Mouse (Mus musculus): ENCODE data around the gene Tnfsf10. TPM values are rescaled to one million over a fixed set of nuclear protein-coding genes. Genes with fewer than 3 reads are reported as not detected.
"Not testable (repeated sequence)": the region's sequence is repeated elsewhere in the genome, so short reads cannot be mapped to it uniquely, and the experiment has no call there.

Gene Tnfsf10
- 1 to 10 TPM; 1.0 to 1.4 TPM for total RNA-seq (2021)

- DNase-seq: no peak
Measured at GRCm38 (mm10) chr3:27316559-27317287, at the start of gene Tnfsf10. TSS of gene Tnfsf10 (plus strand) at chr3:27317028.

DNA sequence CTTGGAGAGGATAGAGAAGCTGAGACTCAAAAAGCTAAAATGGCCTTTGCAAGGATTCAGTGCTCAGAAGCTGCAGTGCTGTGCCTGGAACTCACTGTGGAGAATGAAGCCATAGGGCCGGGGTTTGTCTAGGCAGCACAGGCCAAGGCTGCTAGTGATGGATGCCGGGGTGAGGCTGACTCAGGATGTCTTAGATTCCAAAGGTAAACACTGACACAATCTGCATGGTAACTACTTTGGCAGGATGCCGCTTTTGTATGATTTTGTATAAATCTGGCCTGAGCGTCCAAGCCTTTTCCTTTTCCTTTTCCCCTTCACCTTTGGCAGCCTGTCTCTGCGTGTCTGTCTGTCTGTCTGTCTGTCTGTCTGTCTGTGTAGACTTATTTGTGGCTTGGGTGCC is 49.5 kb upstream of the Tnfsf10 start:
- no peak for DNase-seq

DNA sequence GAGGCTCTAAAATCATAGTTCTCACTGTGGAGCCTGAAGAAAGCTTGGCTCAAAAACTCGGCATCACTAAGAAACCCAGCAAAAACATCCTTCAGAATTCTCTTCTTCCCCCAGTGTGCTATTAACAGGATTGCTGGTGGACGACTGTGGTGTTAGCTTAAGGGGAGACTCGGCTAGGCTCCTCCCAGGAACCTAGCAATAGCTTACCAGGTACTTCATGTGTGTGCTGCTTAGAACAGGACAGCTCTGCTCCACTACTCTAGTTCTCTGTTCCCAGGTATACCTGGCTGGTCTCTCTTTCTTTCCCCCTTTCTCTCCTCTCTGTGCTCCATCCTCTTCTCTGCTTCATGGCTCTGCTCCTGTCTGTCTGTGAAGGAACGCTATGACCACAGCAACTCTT is 48.9 kb upstream of the Tnfsf10 start:
- no peak for DNase-seq

- no peak for DNase-seq
Measured at GRCm38 (mm10) chr3:27269151-27269550, 47.7 kb upstream of the Tnfsf10 start.

DNA sequence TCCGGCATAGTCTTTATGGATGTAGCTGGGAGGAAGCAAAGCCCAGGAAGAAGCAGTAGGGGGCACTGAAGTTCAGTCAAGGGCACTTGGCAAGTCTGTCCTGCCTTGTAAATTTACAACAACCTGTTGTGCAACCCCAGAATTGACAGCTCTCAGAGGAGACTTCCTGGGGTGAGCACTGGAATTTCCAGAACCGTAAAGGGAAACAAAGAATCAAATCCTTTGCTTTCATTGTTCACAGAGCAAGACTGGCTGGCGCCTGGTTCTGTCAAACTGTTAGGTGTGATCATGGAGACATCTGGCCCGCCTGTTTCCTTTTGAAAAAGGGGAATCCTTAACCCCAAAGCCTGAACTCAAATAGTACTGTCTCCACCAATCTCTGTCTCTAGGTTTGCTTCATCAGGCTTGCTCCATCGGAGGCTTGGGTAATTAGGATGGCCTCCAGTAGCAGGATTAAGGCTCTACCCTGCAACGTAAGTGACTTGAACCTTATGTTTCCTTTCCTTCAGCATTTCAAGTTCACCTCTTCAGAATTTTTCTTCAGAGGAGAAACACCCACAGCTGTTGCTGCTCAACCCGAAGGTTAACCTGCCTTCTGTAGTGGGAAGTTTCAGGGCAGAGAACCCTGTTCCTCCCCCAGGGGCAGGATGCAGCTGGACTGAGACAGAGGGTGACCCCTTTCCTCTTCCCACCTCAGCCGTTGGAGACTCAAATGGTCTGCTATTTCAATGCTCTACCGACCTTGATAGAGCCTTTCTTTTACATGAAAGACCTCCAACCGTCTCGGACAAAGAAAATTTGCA is 46.5 kb upstream of the Tnfsf10 start:
- no peak for DNase-seq

GRCm38 (mm10) chr3:27272926-27273745 is 43.7 kb upstream of the Tnfsf10 start:
- DNase-seq: no peak

- not testable (repeated sequence) for DNase-seq
Measured at GRCm38 (mm10) chr3:27279286-27279925, 37.4 kb upstream of the Tnfsf10 start.

GRCm38 (mm10) chr3:27280280-27280749 is 36.5 kb upstream of the Tnfsf10 start:
- no peak for DNase-seq

- DNase-seq: no peak
Measured at GRCm38 (mm10) chr3:27283071-27283713, 33.6 kb upstream of the Tnfsf10 start.

DNA sequence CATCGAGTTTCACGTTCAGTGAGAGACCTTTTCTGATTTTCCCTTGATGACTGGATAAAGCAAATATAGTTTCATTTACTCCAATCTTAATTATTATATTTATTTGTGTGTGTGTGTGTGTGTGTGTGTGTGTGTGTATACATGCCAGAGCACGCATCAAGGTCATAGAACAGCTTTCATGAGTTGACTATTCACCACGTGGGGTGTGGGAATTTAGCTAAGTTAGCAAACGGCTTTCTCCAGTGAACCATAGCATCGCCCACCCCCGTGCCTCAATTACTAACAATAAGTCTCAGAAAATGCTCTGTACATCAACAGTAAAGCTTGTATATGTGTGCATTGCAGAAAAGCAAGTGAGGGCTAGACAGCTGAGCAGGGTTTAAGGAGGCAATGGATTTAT is 33.0 kb upstream of the Tnfsf10 start:
- DNase-seq: no peak

DNA sequence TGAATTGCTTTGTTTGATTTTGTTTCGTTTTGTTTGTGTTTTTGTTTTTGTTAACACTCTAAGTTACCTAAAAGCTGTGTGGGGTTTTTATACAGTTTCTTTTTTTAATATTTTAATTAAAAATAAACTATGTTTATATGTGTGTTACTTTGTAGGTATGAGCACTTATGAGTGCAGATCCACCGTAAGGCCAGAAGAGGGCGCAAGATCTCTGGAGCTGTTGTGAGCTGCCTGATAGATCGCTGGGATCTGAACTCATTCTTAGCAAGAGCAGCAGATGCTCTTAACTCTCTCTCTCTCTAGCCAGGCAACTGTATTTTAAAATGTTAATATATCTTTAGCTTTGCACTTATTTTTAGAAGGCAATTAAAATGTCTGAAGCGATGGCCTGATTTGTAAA is 32.6 kb upstream of the Tnfsf10 start:
- DNase-seq: no peak

DNA sequence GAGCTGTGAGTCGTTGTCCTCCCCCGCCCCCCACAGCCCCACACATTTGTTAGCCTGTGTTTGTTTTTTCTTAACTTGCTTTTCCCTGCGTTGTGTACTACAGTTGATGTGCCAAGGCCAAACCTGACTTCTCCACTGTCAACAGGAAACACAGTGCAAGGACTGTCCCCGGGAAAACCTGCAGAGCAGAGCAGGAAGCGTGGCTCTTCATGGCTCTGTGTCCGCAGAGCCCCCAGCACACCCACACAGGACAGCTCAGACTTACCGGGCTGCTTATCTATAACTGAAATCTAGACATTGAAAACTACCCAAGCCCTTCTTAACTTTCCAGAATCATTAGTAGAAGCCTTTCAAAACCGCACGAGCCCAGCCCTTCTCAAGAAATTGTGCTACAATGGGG is 31.8 kb upstream of the Tnfsf10 start:
- no peak for DNase-seq

DNA sequence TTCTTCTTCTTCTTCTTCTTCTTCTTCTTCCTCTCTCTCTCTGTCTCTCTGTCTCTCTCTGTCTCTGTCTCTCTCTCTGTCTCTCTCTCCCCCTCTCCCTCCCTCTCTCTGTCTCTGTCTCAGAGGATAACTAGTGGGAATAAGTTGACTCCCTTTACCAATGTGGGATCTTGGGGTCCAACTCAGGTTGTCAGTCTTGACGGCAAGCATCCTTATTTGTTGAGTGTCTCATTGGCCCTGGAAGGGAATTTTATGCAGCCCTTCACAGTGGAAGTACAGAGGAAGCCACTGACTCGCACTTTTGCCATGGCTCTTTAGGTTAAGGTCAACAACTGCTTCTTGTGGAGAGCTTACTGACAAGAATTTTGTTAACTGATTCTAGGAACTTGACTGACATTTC is 28.5 kb upstream of the Tnfsf10 start:
- DNase-seq: no peak

GRCm38 (mm10) chr3:27288909-27289308 is 27.9 kb upstream of the Tnfsf10 start:
- DNase-seq: no peak

GRCm38 (mm10) chr3:27290285-27290684 is 26.5 kb upstream of the Tnfsf10 start:
- DNase-seq: no peak

- DNase-seq: not testable (repeated sequence)
Measured at GRCm38 (mm10) chr3:27290945-27291344, 25.9 kb upstream of the Tnfsf10 start.

DNA sequence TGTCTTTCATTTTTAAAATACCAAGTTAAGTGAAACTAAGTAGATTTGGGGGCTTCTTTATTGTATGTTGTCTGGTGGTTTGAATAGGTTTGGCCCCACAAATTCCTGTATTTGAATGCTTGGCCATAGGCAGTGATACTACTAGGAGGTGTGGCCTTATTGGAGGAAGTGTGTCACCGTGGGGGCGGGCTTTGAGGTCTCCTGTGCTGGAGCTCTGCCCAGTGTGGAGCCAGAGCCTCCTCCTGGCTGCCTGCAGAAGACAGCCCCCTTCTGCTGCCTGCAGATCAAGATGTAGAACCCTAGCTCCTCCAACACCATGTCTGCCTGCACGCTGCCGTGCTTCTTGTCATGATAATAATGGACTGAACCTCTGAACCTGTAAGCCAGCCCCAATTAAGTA is 25.4 kb upstream of the Tnfsf10 start:
- not testable (repeated sequence) for DNase-seq

GRCm38 (mm10) chr3:27293645-27294385 is 23.0 kb upstream of the Tnfsf10 start:
- no peak for DNase-seq

GRCm38 (mm10) chr3:27300451-27300850 is 16.4 kb upstream of the Tnfsf10 start:
- DNase-seq: no peak

- no peak for DNase-seq
Measured at GRCm38 (mm10) chr3:27302339-27303022, 14.3 kb upstream of the Tnfsf10 start.
